Mouse (Mus musculus): ENCODE data around the gene Krt82.

DNA sequence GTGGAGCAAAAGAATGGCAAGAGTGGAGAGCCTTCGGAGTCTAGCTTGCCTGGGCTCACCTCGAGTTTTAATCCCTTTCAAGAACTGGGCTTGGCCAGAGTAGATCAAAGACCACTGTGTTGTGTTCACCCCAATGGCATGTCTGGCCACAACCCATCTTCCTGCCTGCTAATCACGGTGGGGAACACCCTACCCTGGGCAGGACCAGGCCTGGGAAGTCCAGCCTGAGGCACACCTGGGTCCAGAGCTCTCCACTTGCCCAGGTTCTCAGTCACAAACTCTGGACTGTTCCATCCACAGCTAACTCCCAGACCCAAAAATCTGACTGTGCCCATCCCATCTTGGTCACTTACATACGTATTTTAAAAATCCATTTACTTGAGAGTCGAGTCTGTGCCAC is 12.4 kb upstream of the Krt82 start, which contains the start of gene Krt90:
- TF ChIP-seq POLR2A (IDR thresholded peaks at IDR 0.05; ENCODE audit: borderline replicate concordance, extremely low read depth, low read depth, low read length) (no peak), CTCF (IDR thresholded peaks at IDR 0.05; ENCODE audit: insufficient read depth, low read length) (no peak)
